Mouse (Mus musculus): ENCODE measurements at regions not wholly inside any gene's neighbourhood (a gene's known extent, or its start where the extent isn't known, plus 50 kb on each side); places are given as distances from the start of the nearest gene placed in this dataset.
A peak's percentile ranks its signal among the peaks of the same experiment; 100 is the strongest.

GRCm38 (mm10) chr13:35175587-35175986, 148.7 kb upstream of the Eci2 start:
- 67% methylated on average over 1 of the region's 1 CpGs for WGBS (ENCODE audit: missing documents)

GRCm38 (mm10) chr13:35177305-35177704, 150.4 kb upstream of the Eci2 start:
- no peaks in the 10 kb centered on the region for H3K36me3 ChIP-seq (ENCODE audit: inconsistent target)
- 47% methylated on average over 2 of the region's 2 CpGs for WGBS (ENCODE audit: missing documents)
- H3K27ac ChIP-seq, result no peak overlapping the region
- no peak overlapping the region for H3K4me3 ChIP-seq (ENCODE audit: inconsistent target)
- H3K79me2 ChIP-seq (ENCODE audit: inconsistent target), result no peaks in the 10 kb centered on the region

More at GRCm38 (mm10) chr13:35175587-35175986, 148.7 kb upstream of the Eci2 start:
- Histone ChIP-seq H3K79me2 (ENCODE audit: inconsistent target) (no peaks in the 10 kb centered on the region), H3K36me3 (ENCODE audit: inconsistent target) (no peaks in the 10 kb centered on the region), H3K4me3 (ENCODE audit: inconsistent target) (no peak overlapping the region), H3K27ac (no peak overlapping the region)

- Histone ChIP-seq H3K27ac (no peak overlapping the region), H3K79me2 (ENCODE audit: inconsistent target) (no peaks in the 10 kb centered on the region), H3K36me3 (ENCODE audit: inconsistent target) (no peaks in the 10 kb centered on the region), H3K4me3 (ENCODE audit: inconsistent target) (no peak overlapping the region)
- WGBS (ENCODE audit: missing documents), result 23% methylated on average over 16 of the region's 16 CpGs
Observed at GRCm38 (mm10) chr13:35189028-35189711, 162.3 kb upstream of the Eci2 start.

DNA sequence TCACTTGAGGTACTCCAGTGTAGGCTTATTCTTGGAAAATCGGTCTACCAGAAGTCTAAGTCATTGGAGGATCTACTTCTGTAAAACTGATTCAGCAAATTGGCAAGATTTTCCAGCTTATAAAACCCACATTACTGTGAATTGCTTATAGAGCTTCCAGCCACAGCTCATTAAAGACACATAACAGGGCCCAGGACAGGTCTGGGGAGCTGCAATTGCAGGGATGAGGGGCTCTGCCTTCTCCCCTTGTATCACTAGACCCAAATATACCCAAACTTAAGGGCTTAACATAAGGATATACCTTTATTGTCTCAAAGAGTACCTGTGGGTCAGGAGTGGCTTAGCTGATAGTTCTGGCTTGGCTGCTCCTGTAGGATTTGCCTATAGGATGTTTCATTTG, 175.2 kb upstream of the Eci2 start:
- no peaks in the 10 kb centered on the region for H3K79me2 ChIP-seq (ENCODE audit: inconsistent target)
- 87% methylated on average over 1 of the region's 1 CpGs for WGBS (ENCODE audit: missing documents)
- H3K27ac ChIP-seq, result no peak overlapping the region
- no peak overlapping the region for H3K4me3 ChIP-seq (ENCODE audit: inconsistent target)
- H3K36me3 ChIP-seq (ENCODE audit: inconsistent target), result no peaks in the 10 kb centered on the region

GRCm38 (mm10) chr13:35208319-35208718, 181.4 kb upstream of the Eci2 start:
- H3K4me3 ChIP-seq (ENCODE audit: inconsistent target), result no peak overlapping the region
- H3K27ac ChIP-seq, result no peak overlapping the region
- 42% methylated on average over 3 of the region's 3 CpGs for WGBS (ENCODE audit: missing documents)
- H3K79me2 ChIP-seq (ENCODE audit: inconsistent target), result no peaks in the 10 kb centered on the region
- no peaks in the 10 kb centered on the region for H3K36me3 ChIP-seq (ENCODE audit: inconsistent target)

GRCm38 (mm10) chr13:35209551-35209950, 182.7 kb upstream of the Eci2 start:
- peak overlapping the region; percentile 54 for H3K27ac ChIP-seq
- H3K4me3 ChIP-seq (ENCODE audit: inconsistent target), result no peak overlapping the region
- 3% methylated on average over 4 of the region's 4 CpGs for WGBS (ENCODE audit: missing documents)

GRCm38 (mm10) chr13:35211834-35212233, 184.9 kb upstream of the Eci2 start:
- H3K4me3 ChIP-seq (ENCODE audit: inconsistent target), result no peak overlapping the region
- no peaks in the 10 kb centered on the region for H3K79me2 ChIP-seq (ENCODE audit: inconsistent target)
- 98% methylated on average over 9 of the region's 9 CpGs for WGBS (ENCODE audit: missing documents)

More at GRCm38 (mm10) chr13:35209551-35209950, 182.7 kb upstream of the Eci2 start:
- H3K79me2 ChIP-seq (ENCODE audit: inconsistent target), result no peaks in the 10 kb centered on the region
- no peaks in the 10 kb centered on the region for H3K36me3 ChIP-seq (ENCODE audit: inconsistent target)

GRCm38 (mm10) chr13:35212276-35212675, 185.4 kb upstream of the Eci2 start:
- no peak overlapping the region for H3K4me3 ChIP-seq (ENCODE audit: inconsistent target)
- WGBS (ENCODE audit: missing documents), result 92% methylated on average over 4 of the region's 4 CpGs
- H3K27ac ChIP-seq, result no peak overlapping the region
- H3K36me3 ChIP-seq (ENCODE audit: inconsistent target), result no peaks in the 10 kb centered on the region
- H3K79me2 ChIP-seq (ENCODE audit: inconsistent target), result no peaks in the 10 kb centered on the region

More at GRCm38 (mm10) chr13:35211834-35212233, 184.9 kb upstream of the Eci2 start:
- Histone ChIP-seq H3K36me3 (ENCODE audit: inconsistent target) (no peaks in the 10 kb centered on the region), H3K27ac (no peak overlapping the region)

- Histone ChIP-seq H3K27ac (no peak overlapping the region), H3K36me3 (ENCODE audit: inconsistent target) (no peaks in the 10 kb centered on the region), H3K79me2 (ENCODE audit: inconsistent target) (no peaks in the 10 kb centered on the region), H3K4me3 (ENCODE audit: inconsistent target) (no peak overlapping the region)
- WGBS (ENCODE audit: missing documents), result 97% methylated on average over 4 of the region's 4 CpGs
Observed at GRCm38 (mm10) chr13:35214219-35214618, 187.3 kb upstream of the Eci2 start.

DNA sequence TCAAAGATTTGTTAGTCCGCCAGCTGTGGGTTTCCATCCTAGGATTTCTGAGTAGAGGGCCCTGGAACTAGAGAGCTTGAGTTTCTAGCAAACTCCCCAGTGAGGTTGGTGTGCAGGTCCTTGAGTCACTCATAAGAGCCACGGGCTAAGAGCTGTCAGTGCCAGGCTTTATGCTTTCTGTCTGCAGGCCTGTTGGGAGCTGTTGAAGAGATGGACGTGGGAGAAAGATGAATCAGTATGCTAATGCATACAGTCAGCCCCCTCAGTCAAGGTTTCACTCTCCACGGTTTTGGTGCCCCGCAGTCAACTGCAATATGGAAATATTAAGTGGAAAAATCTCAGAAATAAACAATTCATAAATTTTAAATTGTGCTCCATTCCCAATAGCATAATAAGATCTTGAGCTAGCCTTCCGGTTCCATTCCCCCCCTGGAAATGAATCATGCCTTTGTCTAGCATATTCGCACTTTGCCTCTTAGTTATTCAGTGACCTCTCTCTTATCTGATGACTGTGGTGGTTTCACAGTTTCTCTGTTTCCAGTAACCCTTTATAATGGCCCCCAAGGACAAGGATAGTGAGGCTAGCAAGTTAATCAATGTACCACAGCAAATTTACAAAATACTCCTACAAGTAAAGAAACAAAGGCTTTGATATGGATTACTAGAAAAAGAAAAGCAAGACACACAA, 199.4 kb upstream of the Eci2 start:
- 94% methylated on average over 7 of the region's 7 CpGs for WGBS (ENCODE audit: missing documents)
- Histone ChIP-seq H3K79me2 (ENCODE audit: inconsistent target) (no peaks in the 10 kb centered on the region), H3K4me3 (ENCODE audit: inconsistent target) (no peak overlapping the region), H3K36me3 (ENCODE audit: inconsistent target) (no peaks in the 10 kb centered on the region), H3K27ac (no peak overlapping the region)

DNA sequence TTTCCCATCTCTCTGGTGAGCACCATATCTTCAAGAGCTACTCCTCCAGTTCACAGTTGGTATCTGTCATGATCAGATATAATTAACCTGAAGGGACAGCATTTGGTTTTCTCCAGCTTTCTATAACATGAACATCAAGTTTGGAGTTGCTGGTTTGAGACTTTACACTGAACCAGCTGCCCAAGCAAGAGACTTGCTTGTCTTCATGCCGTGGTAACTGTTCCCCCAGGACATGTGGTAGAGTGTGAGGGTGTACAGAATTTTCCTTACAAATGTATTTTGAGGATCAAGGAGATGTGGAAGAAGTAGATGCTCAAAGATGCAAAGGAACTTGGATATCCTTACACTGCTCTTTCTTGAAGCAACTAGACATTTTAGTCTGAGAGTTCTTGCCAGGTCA, 200.0 kb upstream of the Eci2 start:
- Histone ChIP-seq H3K79me2 (ENCODE audit: inconsistent target) (no peaks in the 10 kb centered on the region), H3K4me3 (ENCODE audit: inconsistent target) (no peak overlapping the region), H3K27ac (no peak overlapping the region), H3K36me3 (ENCODE audit: inconsistent target) (no peaks in the 10 kb centered on the region)
- WGBS (ENCODE audit: missing documents), result 91% methylated on average over 1 of the region's 1 CpGs

DNA sequence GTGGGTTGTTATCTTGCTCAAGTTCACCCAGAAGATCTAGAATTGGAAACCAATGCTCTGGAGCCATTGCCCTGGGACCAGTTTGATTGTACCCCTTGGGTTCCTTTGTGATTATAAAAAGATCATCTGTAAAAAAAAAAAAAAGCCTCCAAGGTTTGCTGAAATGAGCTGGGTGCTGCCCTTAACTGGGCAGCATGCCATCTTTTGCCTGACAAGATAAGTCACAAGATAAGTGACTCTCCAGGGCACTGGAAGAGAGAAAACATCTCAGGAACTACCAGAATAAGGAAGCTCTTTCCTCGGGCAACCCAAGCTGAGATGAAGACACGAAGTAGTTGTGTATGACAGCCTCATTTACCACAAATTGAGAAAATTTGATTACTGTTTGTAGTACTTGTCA, 202.7 kb upstream of the Eci2 start:
- H3K79me2 ChIP-seq (ENCODE audit: inconsistent target), result no peaks in the 10 kb centered on the region
- no peaks in the 10 kb centered on the region for H3K36me3 ChIP-seq (ENCODE audit: inconsistent target)
- no peak overlapping the region for H3K27ac ChIP-seq
- no peak overlapping the region for H3K4me3 ChIP-seq (ENCODE audit: inconsistent target)
- 38% methylated on average over 2 of the region's 2 CpGs for WGBS (ENCODE audit: missing documents)

DNA sequence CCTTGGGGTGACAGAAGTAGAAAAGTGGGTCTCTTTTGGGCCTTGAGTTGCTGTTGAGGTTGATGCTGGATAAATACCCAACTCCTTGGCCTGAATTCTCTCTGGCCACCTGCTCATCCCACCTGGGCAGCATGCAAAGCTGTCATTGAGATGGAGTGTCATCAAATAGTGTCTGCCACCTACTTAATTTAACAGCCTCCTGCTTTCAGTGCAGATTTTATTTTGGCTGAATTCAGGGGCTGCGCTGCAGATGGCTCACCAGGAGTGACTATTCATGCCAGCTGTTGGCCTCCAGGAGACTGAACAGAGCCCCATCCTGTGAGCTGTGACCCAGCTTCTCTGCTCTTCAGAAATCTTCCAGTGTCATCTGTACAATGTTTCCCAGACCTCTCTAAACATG, 206.7 kb upstream of the Eci2 start:
- Histone ChIP-seq H3K4me3 (ENCODE audit: inconsistent target) (no peak overlapping the region), H3K79me2 (ENCODE audit: inconsistent target) (no peaks in the 10 kb centered on the region), H3K27ac (no peak overlapping the region), H3K36me3 (ENCODE audit: inconsistent target) (no peaks in the 10 kb centered on the region)
- WGBS (ENCODE audit: missing documents), result 100% methylated on average over 1 of the region's 1 CpGs

GRCm38 (mm10) chr13:35241443-35241842, 214.5 kb upstream of the Eci2 start:
- Histone ChIP-seq H3K4me3 (ENCODE audit: inconsistent target) (no peak overlapping the region), H3K79me2 (ENCODE audit: inconsistent target) (no peaks in the 10 kb centered on the region), H3K36me3 (ENCODE audit: inconsistent target) (no peaks in the 10 kb centered on the region), H3K27ac (no peak overlapping the region)
- WGBS (ENCODE audit: missing documents), result 86% methylated on average over 2 of the region's 2 CpGs

DNA sequence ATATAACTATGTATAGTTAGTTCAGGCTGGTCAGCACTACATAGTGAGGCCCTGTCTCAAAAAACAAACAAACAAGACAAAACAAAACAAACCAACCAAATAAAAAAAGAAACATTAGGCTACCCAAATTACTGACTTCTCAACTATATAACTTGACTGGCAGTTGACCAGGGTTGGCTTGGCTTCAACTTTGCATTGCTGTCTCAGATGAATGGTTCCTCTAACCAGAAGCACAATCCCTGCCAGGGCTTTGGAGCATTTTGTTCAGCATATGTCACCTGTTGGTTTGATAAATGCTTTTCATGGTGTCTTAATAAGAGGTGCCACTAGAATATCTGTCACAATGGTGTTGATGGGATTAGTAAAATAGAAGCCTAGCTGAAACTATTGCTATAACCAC, 217.1 kb upstream of the Eci2 start:
- H3K79me2 ChIP-seq (ENCODE audit: inconsistent target), result no peaks in the 10 kb centered on the region
- no peaks in the 10 kb centered on the region for H3K36me3 ChIP-seq (ENCODE audit: inconsistent target)
- no peak overlapping the region for H3K27ac ChIP-seq
- H3K4me3 ChIP-seq (ENCODE audit: inconsistent target), result no peak overlapping the region

All from macrophage (primary cell).